Mouse (Mus musculus) E14TG2a.4 (cell line): ENCODE data around the gene Gm49387.

Source experiments
- CTCF ChIP-seq: conservative IDR thresholded peaks from 2 replicates; pipeline ENCODE4 v1.5.1; 2014; ENCODE audit warnings: low read length
- POU5F1 ChIP-seq: IDR thresholded peaks from 2 replicates; pipeline ENCODE4 v1.6.1; 2014; ENCODE audit warnings: low read length, borderline replicate concordance

DNA sequence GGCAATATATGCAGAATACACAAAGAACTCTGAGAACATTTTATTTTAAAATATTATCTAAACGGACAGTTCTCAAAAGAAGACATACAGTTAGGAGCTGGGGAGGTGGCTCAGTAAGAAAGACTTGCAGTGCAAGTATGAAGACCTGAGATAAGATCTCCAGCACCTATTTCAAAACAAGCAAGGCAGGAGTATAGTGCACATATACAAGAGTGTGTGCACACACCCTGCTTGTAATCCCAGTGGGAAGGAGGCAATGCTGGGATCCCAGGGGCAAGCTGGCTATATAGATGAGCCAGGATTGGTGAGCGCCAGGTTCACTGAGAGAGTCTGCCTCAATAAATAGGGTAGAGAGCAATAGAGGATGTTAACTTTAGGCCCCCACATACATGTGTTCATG is 124.8 kb downstream of the Gm49387 start:
- TF ChIP-seq CTCF (no peak), POU5F1 (no peak)
